Mouse (Mus musculus) C2C12 (cell line): ENCODE data around the gene Ceacam9.

ENCODE experiments used
- CEBPB ChIP-seq: IDR thresholded peaks from one replicate; pipeline ENCODE4 v1.6.1; 2011; ENCODE audit warnings: low read depth, mild to moderate bottlenecking, control low read depth, moderate library complexity
- CTCF ChIP-seq: IDR thresholded peaks from one replicate; pipeline ENCODE4 v1.5.1; 2011; ENCODE audit not compliant: control insufficient read depth, insufficient read depth, insufficient read length
- FOSL1 ChIP-seq: IDR thresholded peaks from one replicate; pipeline ENCODE4 v1.8.0; 2011; ENCODE audit warnings: mild to moderate bottlenecking, low read length; ENCODE audit not compliant: poor library complexity, insufficient read depth, severe bottlenecking
- MAX ChIP-seq: IDR thresholded peaks from one replicate; pipeline ENCODE4 v1.6.1; 2011; ENCODE audit warnings: mild to moderate bottlenecking, control low read depth
- MYOD1 ChIP-seq: IDR thresholded peaks from one replicate; pipeline ENCODE4 v1.6.1; 2011; ENCODE audit warnings: low read depth; ENCODE audit not compliant: control insufficient read depth, insufficient read length
- MYOG ChIP-seq: IDR thresholded peaks from one replicate; pipeline ENCODE4 v1.6.1; 2011; ENCODE audit not compliant: control insufficient read depth, insufficient read length; ENCODE audit errors: extremely low read depth
- USF1 ChIP-seq: IDR thresholded peaks from one replicate; pipeline ENCODE4 v1.6.1; 2011; ENCODE audit warnings: low read depth, mild to moderate bottlenecking, control low read depth, moderate library complexity

DNA sequence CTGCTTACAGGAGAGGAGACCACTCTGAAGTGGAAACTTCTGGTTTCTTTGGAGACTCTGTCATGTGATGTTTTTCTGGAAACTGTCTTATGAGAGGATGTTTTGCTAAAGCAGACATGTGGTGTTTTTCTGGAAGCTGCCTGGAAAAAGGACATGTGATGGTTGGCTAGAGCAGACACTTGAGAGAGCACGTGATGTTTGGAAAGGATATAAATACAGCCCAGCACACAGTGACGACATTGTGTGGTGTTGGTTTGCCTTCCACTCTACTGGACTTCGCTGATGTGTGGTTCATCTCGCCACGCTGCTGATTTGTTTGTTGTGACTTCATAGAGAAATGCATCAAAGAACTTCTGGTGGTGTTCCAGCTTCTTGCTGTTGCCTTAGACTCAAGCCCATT is 21.1 kb upstream of the Ceacam9 start:
- TF ChIP-seq CTCF (no peak), USF1 (no peak), MYOG (no peak), MYOD1 (no peak), FOSL1 (no peak), MAX (no peak), CEBPB (no peak)
